Mouse (Mus musculus) stomach, embryonic 14.5 days (tissue): Measurements from ENCODE around the gene Cachd1. TPM values are rescaled to one million over a fixed set of nuclear protein-coding genes. Genes with fewer than 3 reads are reported as not detected.

Experiments used
- ATAC-seq: fragments of 200-750 bp; cut with Nextera tagmentation; 2 replicates; pipeline ENCODE4 v1.8.0; 2017; ENCODE audit warnings: low read depth, moderate TSS enrichment; ENCODE audit not compliant: insufficient number of reproducible peaks, insufficient read depth, low FRiP score
- H3K27ac ChIP-seq: fragments of 300-500 bp; sonication (generic); 2 replicates; pipeline ENCODE4 v1.5.1; 2014; ENCODE audit warnings: mild to moderate bottlenecking, low read length, moderate library complexity, mixed read lengths
- H3K27me3 ChIP-seq: fragments of 300-500 bp; sonication (generic); 2 replicates; pipeline ENCODE4 v1.6.1; 2014; ENCODE audit warnings: low read length, control low read depth, mixed read lengths; ENCODE audit not compliant: control insufficient read depth, insufficient read depth
- H3K36me3 ChIP-seq: fragments of 300-500 bp; sonication (generic); 2 replicates; pipeline ENCODE4 v1.6.1; 2014; ENCODE audit warnings: mild to moderate bottlenecking, control low read depth, low read length, moderate library complexity, mixed read lengths; ENCODE audit not compliant: control insufficient read depth, insufficient read depth
- H3K4me1 ChIP-seq: fragments of 300-500 bp; sonication (generic); 2 replicates; pipeline ENCODE4 v1.6.1; 2014; ENCODE audit warnings: low read length, control low read depth, mixed read lengths; ENCODE audit not compliant: control insufficient read depth, insufficient read depth
- H3K4me2 ChIP-seq: fragments of 300-500 bp; sonication (generic); replicated peaks from 2 replicates; pipeline ENCODE4 v1.6.1; 2014; ENCODE audit warnings: low read depth, low read length, control low read depth
- H3K4me3 ChIP-seq: fragments of 300-500 bp; sonication (generic); 2 replicates; pipeline ENCODE4 v1.5.1; 2014; ENCODE audit warnings: low read depth, low read length, control low read depth
- H3K9ac ChIP-seq: fragments of 300-500 bp; sonication (generic); replicated peaks from 2 replicates; pipeline ENCODE4 v1.6.1; 2014; ENCODE audit warnings: low read depth, mild to moderate bottlenecking, control low read depth, low read length, moderate library complexity, mixed read lengths
- H3K9me3 ChIP-seq: fragments of 300-500 bp; sonication (generic); 2 replicates; pipeline ENCODE4 v1.6.1; 2016; ENCODE audit warnings: low read depth, low read length, control low read depth; ENCODE audit not compliant: control insufficient read depth
- WGBS: fragments of 180-500 bp; shearing (Covaris S2); extraction: QIAGEN DNeasy Blood & Tissue Kit; methylation state at CpG from one replicate; pipeline ENCODE4 v1.1.7; 2014; 5-methylcytosine and 5-hydroxymethylcytosine counted together
- polyA plus RNA-seq: library from polyadenylated mRNA; unstranded; fragments of >200 nt; fragmentation: Nextera tagmentation; extraction: Ambion mirVana; gene quantifications from 2 replicates; pipeline ENCODE4 v1.2.1, GENCODE M21; 2014

The Cachd1 gene
- polyA plus RNA-seq, 1 experiment from 2014 or later: 19.5 TPM

GRCm38 (mm10) chr4:100779695-100780094 lies 3.2 kb downstream of the Cachd1 start:
- 27% methylated on average over 5 of the region's 5 CpGs for WGBS
- peaks cover 18% of the 10 kb centered on the region for H3K4me1 ChIP-seq
- H3K9me3 ChIP-seq: no peaks in the 10 kb centered on the region
- no peak overlapping the region; the same call in 1 of the 2 replicates for H3K9ac ChIP-seq
- no peaks in the 10 kb centered on the region for H3K27me3 ChIP-seq
- no peaks in the 10 kb centered on the region for H3K36me3 ChIP-seq
- ATAC-seq: no peak
- H3K4me3 ChIP-seq: peak overlapping the region; percentile 94
- H3K4me2 ChIP-seq: peak overlapping the region; percentile 75
- H3K27ac ChIP-seq: no peak overlapping the region

GRCm38 (mm10) chr4:100780911-100781310 lies 4.4 kb downstream of the Cachd1 start:
- Histone ChIP-seq H3K27ac (no peak overlapping the region), H3K4me3 (no peak overlapping the region), H3K9me3 (no peaks in the 10 kb centered on the region), H3K27me3 (no peaks in the 10 kb centered on the region), H3K9ac (no peak overlapping the region), H3K36me3 (no peaks in the 10 kb centered on the region), H3K4me2 (no peak overlapping the region), H3K4me1 (peaks cover 18% of the 10 kb centered on the region)
- ATAC-seq: no peak
- 68% methylated on average over 6 of the region's 6 CpGs for WGBS

GRCm38 (mm10) chr4:100782348-100782747 lies 5.9 kb downstream of the Cachd1 start:
- 65% methylated on average over 8 of the region's 8 CpGs for WGBS
- no peak overlapping the region for H3K27ac ChIP-seq
- H3K4me3 ChIP-seq: no peak overlapping the region
- H3K9ac ChIP-seq: no peak overlapping the region
- no peak overlapping the region for H3K4me2 ChIP-seq
- H3K9me3 ChIP-seq: no peaks in the 10 kb centered on the region
- no peak for ATAC-seq
- no peaks in the 10 kb centered on the region for H3K36me3 ChIP-seq
- no peaks in the 10 kb centered on the region for H3K27me3 ChIP-seq
- peaks cover 18% of the 10 kb centered on the region for H3K4me1 ChIP-seq

- Histone ChIP-seq H3K9ac (no peak overlapping the region), H3K36me3 (no peaks in the 10 kb centered on the region), H3K27me3 (no peaks in the 10 kb centered on the region), H3K27ac (no peak overlapping the region), H3K4me1 (peaks cover 18% of the 10 kb centered on the region), H3K9me3 (no peaks in the 10 kb centered on the region), H3K4me3 (no peak overlapping the region), H3K4me2 (no peak overlapping the region)
- WGBS: 77% methylated on average over 3 of the region's 3 CpGs
- no peak for ATAC-seq
Observed at GRCm38 (mm10) chr4:100782891-100783290, 6.4 kb downstream of the Cachd1 start.

- Histone ChIP-seq H3K27me3 (no peaks in the 10 kb centered on the region), H3K4me2 (no peak overlapping the region), H3K36me3 (no peaks in the 10 kb centered on the region), H3K9ac (no peak overlapping the region), H3K4me1 (0 out of 2 replicates have a peak, but pooled peaks cover 2% of the 10 kb centered on the region), H3K9me3 (no peaks in the 10 kb centered on the region), H3K27ac (no peak overlapping the region), H3K4me3 (no peak overlapping the region)
- WGBS: 73% methylated on average over 3 of the region's 3 CpGs
- no peak for ATAC-seq
Observed at GRCm38 (mm10) chr4:100787201-100787600, 10.7 kb downstream of the Cachd1 start.

- no peak overlapping the region for H3K4me3 ChIP-seq
- H3K27me3 ChIP-seq: no peaks in the 10 kb centered on the region
- H3K27ac ChIP-seq: no peak overlapping the region
- H3K36me3 ChIP-seq: no peaks in the 10 kb centered on the region
- no peaks in the 10 kb centered on the region for H3K9me3 ChIP-seq
- ATAC-seq: no peak
- no peak overlapping the region for H3K4me2 ChIP-seq
- H3K9ac ChIP-seq: no peak overlapping the region
- 60% methylated on average over 5 of the region's 5 CpGs for WGBS
- H3K4me1 ChIP-seq: peaks cover 15% of the 10 kb centered on the region; the same call in 1 of the 2 replicates
Observed at GRCm38 (mm10) chr4:100790176-100790575, 13.7 kb downstream of the Cachd1 start.

- no peak overlapping the region for H3K9ac ChIP-seq
- H3K4me2 ChIP-seq: no peak overlapping the region
- H3K4me3 ChIP-seq: no peak overlapping the region
- no peaks in the 10 kb centered on the region for H3K36me3 ChIP-seq
- H3K4me1 ChIP-seq: peaks cover 38% of the 10 kb centered on the region; the same call in 1 of the 2 replicates
- 10% methylated on average over 2 of the region's 2 CpGs for WGBS
- H3K9me3 ChIP-seq: no peaks in the 10 kb centered on the region
- H3K27me3 ChIP-seq: no peaks in the 10 kb centered on the region
- no peak overlapping the region for H3K27ac ChIP-seq
- no peak for ATAC-seq
Observed at GRCm38 (mm10) chr4:100793147-100793546, 16.7 kb downstream of the Cachd1 start.

GRCm38 (mm10) chr4:100795523-100795922 lies 19.0 kb downstream of the Cachd1 start:
- no peak overlapping the region for H3K9ac ChIP-seq
- no peaks in the 10 kb centered on the region for H3K27me3 ChIP-seq
- H3K9me3 ChIP-seq: no peaks in the 10 kb centered on the region
- H3K4me2 ChIP-seq: no peak overlapping the region
- ATAC-seq: no peak
- peaks cover 43% of the 10 kb centered on the region; the same call in 1 of the 2 replicates for H3K4me1 ChIP-seq
- WGBS: 19% methylated on average over 5 of the region's 5 CpGs
- H3K4me3 ChIP-seq: no peak overlapping the region
- H3K27ac ChIP-seq: no peak overlapping the region
- H3K36me3 ChIP-seq: no peaks in the 10 kb centered on the region

- Histone ChIP-seq H3K27me3 (no peaks in the 10 kb centered on the region), H3K36me3 (no peaks in the 10 kb centered on the region), H3K4me2 (no peak overlapping the region), H3K9ac (no peak overlapping the region), H3K9me3 (no peaks in the 10 kb centered on the region), H3K27ac (no peak overlapping the region), H3K4me3 (no peak overlapping the region), H3K4me1 (peaks cover 22% of the 10 kb centered on the region; the same call in 1 of the 2 replicates)
- ATAC-seq: no peak
- WGBS: 82% methylated on average over 14 of the region's 14 CpGs
Observed at GRCm38 (mm10) chr4:100800730-100801442, 24.4 kb downstream of the Cachd1 start.
